Mouse (Mus musculus): ENCODE data around the gene Pik3r3.

The Pik3r3 gene

DNA sequence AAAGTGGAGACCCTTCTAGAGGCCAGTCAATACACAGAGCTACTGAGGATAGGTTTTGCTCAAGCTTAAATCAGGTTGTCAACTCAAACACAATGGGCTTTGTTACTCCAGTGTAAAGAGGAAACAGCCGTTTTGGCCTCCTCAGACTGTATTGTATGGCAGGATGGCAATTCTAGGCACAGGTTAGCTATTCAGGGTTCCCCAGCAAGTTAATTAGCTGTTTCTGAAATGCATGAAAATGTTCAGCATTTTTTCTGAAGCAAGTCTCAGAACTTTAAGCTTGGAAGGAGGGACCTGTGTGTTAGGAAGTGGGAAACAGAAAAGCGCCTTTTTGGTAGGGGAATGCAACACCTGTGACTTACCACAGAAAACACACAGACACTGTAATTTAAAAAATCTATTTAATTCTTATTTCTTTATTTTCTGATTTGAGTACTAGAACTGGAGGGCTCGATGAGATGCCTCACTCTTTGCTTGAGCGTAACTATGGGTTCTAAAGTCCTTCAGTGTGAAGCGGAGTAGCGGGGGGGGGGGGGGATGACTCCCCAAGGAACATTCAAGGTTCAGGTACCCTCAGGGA lies 1.3 kb upstream of the Pik3r3 start:
- DNase-seq (ENCODE audit: low spot score in 2 of 2), result no peak

DNA sequence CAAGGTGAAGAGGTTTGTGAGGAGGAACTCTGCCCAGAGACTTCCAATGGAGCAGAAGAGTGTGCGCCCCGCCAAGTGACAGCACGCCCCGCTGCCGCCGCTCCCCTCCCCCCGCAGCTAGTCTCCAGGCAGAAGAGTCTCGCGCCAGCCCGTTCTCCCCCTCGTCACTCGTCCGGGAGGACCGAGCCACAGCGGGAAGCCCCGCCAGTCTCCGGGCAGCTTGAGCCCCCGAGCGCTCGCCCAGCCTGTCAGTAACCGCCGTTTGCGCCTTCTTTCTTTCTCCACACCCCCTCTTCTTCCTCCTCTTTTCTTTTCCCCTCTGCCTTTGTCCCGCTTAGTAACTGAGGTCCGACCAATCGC lies 658 bp upstream of the Pik3r3 start:
- no peak for DNase-seq (ENCODE audit: low spot score in 2 of 2)

DNA sequence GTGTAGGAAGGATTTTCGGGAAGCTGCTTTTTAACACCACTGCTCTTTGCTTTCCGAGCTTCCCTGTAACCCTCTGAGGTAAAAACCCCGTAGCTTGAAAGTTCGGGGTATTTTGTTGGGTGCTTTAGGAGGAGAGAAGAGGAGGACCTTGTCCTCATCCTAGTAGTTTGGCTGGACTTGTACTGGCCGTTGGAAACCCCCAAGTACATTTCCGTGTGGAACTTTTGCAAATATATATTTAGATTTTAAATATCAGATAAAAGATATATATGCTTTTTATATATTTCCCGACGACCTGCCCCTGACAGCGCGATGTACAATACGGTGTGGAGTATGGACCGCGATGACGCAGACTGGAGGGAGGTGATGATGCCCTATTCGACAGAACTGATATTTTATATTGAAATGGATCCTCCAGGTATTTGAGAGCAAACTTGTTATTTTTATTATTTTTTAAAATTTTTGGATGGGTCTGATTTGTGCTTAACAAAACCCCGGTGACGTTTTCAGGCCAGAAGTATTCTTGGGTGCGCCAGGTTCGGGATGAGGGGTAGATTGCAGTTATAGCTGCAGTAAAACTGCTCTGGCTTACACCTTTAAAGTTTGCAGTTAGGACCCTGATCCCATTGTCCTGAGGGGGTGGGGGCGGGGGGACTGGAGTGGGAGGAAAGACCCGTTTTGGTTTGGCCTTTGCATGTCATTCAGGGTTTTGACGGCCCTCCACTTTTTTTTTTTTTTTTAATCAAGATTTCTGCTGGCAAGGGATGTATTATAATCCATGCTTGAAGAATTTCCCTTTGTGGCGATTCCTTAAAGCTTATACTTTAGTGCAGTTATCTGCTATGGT lies 801 bp downstream of the Pik3r3 start:
- peak in 1 of 2 experiments; percentile 33 for DNase-seq (ENCODE audit: low spot score in 2 of 2)

DNA sequence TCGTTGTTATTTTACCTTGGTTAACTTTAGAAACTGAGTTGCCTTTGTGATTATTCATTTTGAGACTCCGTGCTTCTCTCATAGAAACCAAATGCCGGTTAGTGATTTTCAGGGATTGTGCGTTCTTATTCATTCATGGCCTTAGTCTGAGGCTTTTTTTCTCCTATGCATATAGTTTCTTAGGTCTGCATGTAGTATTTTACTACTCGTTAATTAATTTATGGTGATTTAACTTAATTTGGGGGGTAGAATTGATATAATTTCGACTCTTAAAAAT lies 1.4 kb downstream of the Pik3r3 start:
- no peak for DNase-seq (ENCODE audit: low spot score in 2 of 2)

DNA sequence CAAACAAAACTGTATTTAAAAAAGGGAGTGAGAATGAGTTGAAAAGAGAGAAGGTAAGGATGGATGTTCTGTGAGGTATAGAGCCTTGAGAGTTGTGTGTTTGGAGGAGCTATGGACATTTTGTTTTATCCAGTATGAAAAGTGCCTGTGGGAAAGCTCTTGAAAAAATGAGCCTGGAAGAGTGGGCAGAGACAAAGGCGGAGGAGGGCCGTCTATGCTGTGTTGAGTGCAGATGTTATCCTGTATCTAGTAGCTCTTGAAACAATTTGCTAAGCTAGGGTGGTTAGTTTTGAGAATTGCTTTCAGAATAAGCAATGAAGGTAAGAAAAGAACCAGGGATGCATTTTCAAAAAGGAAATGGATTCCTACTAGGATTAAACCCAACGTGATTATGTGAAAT lies 22.0 kb downstream of the Pik3r3 start:
- no peak for DNase-seq (ENCODE audit: low spot score in 2 of 2)

DNA sequence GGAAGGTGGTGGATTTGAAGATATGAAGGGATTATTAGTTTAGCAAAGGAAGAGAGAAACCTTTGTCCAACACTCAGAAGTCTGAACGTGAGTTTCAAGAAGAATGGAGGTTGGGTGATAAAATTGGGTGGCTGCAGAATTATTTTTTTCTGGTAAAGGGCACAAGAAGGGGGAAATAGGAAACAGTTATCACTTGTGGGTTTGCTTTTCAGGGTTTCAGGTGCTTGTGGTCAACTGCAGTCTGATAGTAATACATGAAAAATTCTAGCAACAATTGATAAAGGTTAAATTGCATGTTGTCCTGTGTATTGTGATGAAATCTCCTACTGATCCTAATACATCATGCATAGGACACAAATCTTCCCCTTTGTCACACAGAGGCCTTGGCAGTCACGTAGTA lies 22.8 kb downstream of the Pik3r3 start:
- DNase-seq (ENCODE audit: low spot score in 2 of 2), result no peak

DNA sequence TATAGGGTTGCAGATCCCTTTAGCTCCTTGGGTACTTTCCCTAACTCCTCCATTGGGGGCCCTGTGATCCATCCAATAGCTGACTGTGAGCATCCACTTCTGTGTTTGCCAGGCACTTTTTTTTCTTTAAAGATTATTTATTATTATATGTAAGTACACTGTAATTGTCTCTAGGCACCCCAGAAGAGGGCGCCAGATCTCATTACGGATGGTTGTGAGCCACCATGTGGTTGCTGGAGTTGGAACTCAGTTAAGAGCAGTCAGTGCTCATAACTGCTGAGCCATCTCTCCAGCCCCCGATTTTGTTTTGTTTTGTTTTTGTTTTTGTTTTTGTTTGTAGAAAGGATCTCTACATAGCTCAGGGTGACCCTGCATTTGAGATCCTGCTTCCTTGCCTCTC lies 24.5 kb downstream of the Pik3r3 start:
- DNase-seq (ENCODE audit: low spot score in 2 of 2), result peak in 1 of 2 experiments; percentile 4

DNA sequence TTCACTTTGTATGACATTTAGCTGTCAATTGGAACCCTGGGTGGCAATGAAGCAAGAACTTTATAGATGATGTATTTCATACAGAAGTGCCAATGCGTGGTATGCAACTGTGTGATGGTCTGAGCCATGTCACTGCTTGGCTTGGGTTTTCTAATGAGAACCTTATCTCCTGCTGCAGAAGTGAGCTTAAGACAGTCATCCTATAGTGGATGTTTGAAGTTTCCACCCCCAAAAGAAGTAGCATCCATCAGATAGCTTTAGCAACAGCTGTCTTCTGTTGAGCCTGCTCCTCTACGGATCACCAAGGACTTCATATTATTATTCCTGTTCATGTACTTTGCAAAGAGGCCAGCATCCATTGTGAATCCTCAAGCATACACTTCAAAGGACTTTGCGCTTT lies 28.6 kb downstream of the Pik3r3 start:
- no peak for DNase-seq (ENCODE audit: low spot score in 2 of 2)

DNA sequence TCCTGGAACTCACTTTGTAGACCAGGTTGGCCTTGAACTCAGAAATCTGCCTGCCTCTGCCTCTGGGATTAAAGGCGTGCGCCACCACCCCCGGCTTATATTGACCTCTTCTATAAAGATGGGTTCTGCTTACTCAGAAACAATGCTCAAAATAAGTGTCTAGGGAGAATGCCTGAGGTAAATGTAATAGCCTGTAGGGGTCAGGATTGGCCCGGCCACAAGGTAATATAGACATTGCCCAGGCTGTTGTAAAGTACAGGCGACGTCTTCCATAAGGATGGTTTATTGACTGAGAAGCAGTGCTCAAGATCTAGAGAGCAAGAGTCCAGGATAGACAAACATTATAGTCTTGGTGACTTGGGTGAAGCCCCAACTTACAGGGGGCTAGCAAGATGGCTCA lies 46.8 kb downstream of the Pik3r3 start:
- no peak for DNase-seq (ENCODE audit: low spot score in 2 of 2)

DNA sequence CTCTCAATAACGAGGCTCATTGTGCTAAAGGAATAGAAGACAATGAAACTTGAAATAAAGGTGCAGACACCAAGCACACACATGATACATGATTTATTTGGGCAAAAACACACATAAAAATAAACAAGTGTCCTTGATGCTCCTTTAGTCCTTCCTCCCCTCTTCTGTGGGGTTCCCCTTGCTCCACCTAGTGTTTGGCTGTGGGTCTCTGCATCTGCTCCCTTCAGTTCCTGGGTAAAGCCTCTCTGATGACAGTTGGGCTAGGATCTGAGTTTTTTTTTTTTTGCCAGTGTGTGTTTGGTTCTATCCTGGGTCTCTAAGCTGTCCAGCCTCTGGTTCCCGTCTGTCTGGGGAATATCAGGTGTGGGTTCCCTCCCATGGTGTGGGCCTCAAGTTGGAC lies 60.8 kb downstream of the Pik3r3 start:
- DNase-seq (ENCODE audit: low spot score in 2 of 2), result no peak

DNA sequence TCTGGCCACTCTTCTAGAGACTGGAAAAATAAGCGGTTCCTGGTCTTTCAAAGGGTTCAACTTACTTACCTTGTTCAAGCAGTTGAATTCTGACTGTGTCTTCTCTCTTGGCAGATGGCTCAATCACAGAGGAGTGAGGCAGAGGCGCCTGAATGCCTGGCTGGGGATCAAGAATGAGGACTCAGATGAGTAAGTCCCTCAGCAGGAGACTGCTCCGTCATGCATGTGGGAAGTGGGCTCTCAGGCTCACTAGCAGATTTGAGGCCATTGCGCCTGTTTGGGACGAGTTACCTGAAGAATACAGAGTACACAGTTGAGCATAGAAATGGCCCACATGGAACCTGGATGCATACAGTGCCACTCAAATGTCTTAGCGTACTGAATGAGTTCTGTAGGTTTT lies 70.1 kb downstream of the Pik3r3 start:
- no peak for DNase-seq (ENCODE audit: low spot score in 2 of 2)

GRCm38 (mm10) chr4:116293296-116293695 lies 71.9 kb downstream of the Pik3r3 start:
- DNase-seq (ENCODE audit: low spot score in 2 of 2), result no peak

DNA sequence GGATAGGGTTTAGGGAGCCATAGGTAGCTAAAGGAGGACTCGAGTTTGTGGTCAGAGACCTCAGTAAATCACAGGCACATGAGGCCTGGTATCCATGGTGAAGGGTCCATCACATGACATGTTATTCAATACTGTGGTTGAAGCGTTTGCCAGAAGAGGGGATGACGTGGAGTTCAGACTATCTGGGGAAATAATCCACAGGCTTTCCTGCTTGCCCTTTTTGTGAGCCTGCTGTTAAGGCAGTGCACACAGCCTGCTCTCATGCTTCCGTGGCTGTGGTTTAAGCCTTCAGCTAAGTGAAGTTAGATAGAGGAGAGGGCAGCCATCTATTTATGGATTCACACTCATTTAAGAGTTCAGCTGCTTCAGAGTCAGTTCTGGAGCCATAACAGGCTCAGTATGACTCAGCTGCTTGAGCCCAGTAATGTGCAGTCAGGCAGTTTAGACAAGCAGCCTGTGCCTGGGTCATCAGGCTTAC lies 79.5 kb downstream of the Pik3r3 start:
- peak in 1 of 2 experiments; percentile 18 for DNase-seq (ENCODE audit: low spot score in 2 of 2)

DNA sequence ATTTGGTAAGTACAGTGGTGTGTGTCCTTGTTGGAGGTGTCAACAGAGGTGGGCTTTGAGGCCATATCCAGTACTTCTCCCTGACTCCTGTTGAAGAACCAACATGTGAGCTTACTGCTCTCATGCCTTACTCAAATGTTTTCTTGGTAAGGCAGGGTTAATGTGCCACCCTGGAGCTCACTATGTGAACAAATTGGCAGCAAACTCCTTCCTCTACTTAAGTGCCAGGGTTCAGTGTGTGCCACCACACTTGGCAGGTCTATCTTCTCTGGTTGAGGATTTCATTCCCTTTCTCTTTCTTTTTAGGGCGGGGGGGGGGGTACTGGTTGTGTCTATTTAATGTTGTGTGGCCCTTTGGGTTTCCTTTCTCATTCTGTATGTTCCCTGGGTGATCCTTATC lies 83.1 kb downstream of the Pik3r3 start:
- no peak for DNase-seq (ENCODE audit: low spot score in 2 of 2)

DNA sequence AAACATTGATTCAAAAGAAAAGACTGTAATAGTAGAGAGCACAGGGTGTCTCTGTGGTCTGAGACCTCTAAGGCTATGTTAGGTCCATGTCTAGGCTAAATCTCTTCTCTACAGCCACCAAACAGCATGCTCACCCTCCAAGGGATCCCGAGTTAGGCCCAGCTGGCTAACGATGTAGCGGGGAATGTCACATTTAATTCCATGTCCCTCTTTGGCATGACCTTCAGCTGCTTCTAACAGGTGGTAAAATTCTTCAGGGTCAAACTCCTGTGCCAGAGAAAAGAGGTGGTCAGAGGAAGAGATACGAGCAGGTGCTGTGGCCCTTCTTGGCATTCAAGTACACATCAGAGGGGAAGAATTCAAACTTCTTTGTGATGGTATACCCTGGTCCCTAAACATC lies 96.2 kb downstream of the Pik3r3 start:
- DNase-seq (ENCODE audit: low spot score in 2 of 2), result no peak

- DNase-seq (ENCODE audit: low spot score in 2 of 2), result no peak
Measured at GRCm38 (mm10) chr4:116322127-116322526, 100.7 kb downstream of the Pik3r3 start.

- no peak for DNase-seq (ENCODE audit: low spot score in 2 of 2)
Measured at GRCm38 (mm10) chr4:116329256-116329655, 107.8 kb downstream of the Pik3r3 start.

DNA sequence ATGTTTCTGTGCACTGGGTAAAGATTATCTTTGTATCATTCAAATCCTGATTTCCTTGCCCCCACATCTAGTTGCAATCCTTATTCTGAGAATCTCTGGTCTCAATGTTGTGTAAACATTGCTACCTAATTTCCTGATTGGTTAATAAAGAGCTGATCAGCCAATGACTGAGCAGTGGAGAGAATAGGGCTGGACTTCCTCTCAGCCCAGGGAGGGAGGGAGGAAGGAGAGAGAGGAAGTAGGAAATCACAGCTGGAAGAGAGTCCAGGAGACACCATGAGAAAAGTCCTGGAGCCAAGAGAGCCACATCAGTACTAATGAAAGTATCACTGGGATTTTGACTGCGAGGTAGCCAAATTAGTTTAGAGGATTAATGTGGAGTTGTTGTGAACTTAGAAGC lies 114.9 kb downstream of the Pik3r3 start:
- DNase-seq (ENCODE audit: low spot score in 2 of 2), result no peak

- peak; percentile 43 to 53 for DNase-seq (ENCODE audit: low spot score in 2 of 2)
Measured at GRCm38 (mm10) chr4:116342119-116342518, 120.7 kb downstream of the Pik3r3 start.

DNA sequence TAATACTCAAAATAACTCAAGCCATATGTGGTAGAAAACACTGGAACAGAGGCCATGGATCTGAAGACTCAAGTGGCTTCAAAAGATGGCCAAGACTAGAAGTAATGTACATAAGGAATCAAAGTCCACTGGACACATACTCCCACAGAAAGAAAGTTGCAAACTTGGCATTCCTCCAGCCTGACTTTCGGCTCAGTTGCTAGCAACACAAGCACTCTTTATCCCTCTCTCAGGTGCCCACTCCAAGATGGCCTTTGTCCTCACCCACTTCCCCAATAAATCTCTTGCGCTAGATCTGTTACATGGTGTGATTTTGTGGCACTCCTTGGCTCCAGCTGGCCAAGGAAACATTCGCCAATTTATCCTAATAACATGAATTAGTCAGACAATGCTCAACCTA lies 131.1 kb downstream of the Pik3r3 start:
- DNase-seq (ENCODE audit: low spot score in 2 of 2), result no peak
